Mouse (Mus musculus): ENCODE results near the gene Nudt7. TPM values are rescaled to one million over a fixed set of nuclear protein-coding genes. Genes with fewer than 3 reads are reported as not detected.

Nudt7 gene
- polyA plus RNA-seq, 1 experiment from 2014 or later = 13.6 TPM

DNA sequence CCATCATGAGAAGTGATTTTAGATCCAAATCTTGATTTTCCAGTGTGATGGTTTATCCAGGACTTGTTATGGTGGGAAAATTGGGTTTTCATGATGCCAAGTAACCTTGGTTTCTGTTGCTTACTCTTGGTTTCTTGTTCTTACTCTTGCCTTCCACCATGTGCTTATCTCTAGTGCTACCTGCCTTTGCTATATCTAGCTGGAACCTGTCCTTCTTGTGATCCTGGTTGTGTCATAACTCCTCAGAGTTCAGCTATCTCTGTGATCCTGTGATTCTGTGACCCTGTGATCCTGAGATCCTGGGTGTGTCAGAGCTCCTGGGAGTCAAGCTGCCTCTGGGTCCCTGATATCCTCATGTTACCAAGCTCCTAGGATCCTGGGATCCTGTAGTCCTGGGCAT is 8.8 kb downstream of the Nudt7 start:
- no peak for DNase-seq
- no peaks in the 10 kb centered on the region for H3K9me3 ChIP-seq (ENCODE audit: low read depth, low read length)
- no peaks in the 10 kb centered on the region for H3K36me3 ChIP-seq (ENCODE audit: insufficient read depth)
- H3K27me3 ChIP-seq (ENCODE audit: insufficient read depth, low read length) = no peaks in the 10 kb centered on the region
- no peak overlapping the region for H3K4me2 ChIP-seq
- no peak overlapping the region for H3K27ac ChIP-seq (ENCODE audit: low read depth)
- TF ChIP-seq CTCF (IDR thresholded peaks at IDR 0.05; ENCODE audit: low read depth) = no peak
- no peak for ATAC-seq (ENCODE audit: insufficient read depth)
- no peaks in the 10 kb centered on the region for H3K4me1 ChIP-seq (ENCODE audit: insufficient read depth)
- H3K9ac ChIP-seq = no peak overlapping the region
- H3K4me3 ChIP-seq (ENCODE audit: low read depth, low read length) = no peak overlapping the region

DNA sequence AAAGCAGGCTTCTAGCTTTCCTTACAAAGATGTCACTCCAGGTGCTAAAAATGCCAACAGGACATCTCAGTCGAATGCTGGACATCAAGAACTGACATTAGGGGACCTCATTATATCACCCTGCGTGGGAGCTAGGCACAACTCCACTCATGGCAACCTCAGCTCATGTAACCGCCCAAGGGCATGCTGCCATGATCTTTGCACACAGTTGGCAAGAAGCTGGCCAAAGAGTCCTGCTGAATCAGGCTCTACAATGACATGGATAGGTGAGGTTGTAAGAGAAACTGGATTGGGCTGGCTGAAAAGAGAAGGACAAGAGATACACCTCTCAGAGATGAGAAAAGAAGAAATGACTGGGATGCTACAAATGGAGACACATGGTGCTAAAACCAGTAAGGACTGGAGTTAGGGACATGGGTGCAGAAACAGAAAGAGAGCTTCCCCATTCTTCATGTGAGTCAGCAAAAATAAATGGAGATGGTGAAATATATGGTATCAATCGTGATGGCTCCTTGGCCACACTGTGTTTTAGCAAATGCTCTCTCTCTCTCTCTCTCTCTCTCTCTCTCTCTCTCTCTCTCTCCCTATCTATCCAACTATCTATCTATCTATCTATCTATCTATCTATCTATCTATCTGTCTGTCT is 10.4 kb downstream of the Nudt7 start:
- Histone ChIP-seq H3K27ac (ENCODE audit: low read depth) (no peak overlapping the region), H3K4me2 (no peak overlapping the region), H3K36me3 (ENCODE audit: insufficient read depth) (no peaks in the 10 kb centered on the region), H3K4me3 (ENCODE audit: low read depth, low read length) (no peak overlapping the region), H3K4me1 (ENCODE audit: insufficient read depth) (no peaks in the 10 kb centered on the region), H3K9me3 (ENCODE audit: low read depth, low read length) (no peaks in the 10 kb centered on the region), H3K9ac (no peak overlapping the region), H3K27me3 (ENCODE audit: insufficient read depth, low read length) (no peaks in the 10 kb centered on the region)
- 82% methylated on average over 4 of the region's 4 CpGs for WGBS
- DNase-seq = no peak
- TF ChIP-seq CTCF (IDR thresholded peaks at IDR 0.05; ENCODE audit: low read depth) = no peak
- ATAC-seq (ENCODE audit: insufficient read depth) = no peak

DNA sequence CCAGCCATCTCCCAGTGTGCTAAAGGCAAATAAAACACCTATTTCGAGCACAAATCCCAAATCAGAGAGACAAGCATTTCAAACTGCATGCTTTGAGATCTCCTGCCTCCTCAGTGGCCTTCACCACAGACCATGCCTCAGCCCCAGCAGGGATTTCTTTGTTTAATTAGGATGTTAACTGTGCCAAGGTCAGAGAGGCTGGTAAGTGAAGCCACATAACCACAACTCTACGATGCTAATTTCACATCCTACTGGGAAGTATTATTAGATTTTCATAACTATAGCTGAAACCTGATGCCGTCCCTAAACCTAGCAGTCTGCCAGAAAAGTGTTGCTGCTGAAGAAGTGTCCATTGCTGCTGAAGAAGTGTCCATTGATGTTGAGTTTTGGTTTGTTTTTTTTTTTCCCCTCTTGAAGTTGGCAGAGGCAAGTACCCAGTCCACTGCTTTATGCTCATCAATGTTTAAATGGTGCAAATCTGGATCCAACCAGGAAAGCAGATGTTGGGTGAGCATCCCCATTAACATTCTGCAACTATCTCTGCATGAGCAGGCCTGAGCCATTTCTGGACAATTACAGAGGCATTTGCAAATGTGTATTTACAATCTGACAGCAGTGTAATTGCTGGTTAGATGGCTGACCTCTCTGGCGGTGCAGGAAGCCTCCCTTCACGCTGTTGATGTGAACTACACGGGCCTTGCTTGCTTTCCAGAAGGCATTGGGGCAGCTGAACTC is 20.1 kb downstream of the Nudt7 start:
- TF ChIP-seq CTCF (IDR thresholded peaks at IDR 0.05; ENCODE audit: low read depth) = no peak
- H3K27ac ChIP-seq (ENCODE audit: low read depth) = no peak overlapping the region
- 68% methylated on average over 6 of the region's 6 CpGs for WGBS
- no peak overlapping the region for H3K4me3 ChIP-seq (ENCODE audit: low read depth, low read length)
- no peak overlapping the region for H3K4me2 ChIP-seq
- ATAC-seq (ENCODE audit: insufficient read depth) (no peak), DNase-seq (no peak)
- no peaks in the 10 kb centered on the region for H3K9me3 ChIP-seq (ENCODE audit: low read depth, low read length)
- no peak overlapping the region for H3K9ac ChIP-seq
- no peaks in the 10 kb centered on the region for H3K36me3 ChIP-seq (ENCODE audit: insufficient read depth)
- H3K27me3 ChIP-seq (ENCODE audit: insufficient read depth, low read length) = no peaks in the 10 kb centered on the region
- H3K4me1 ChIP-seq (ENCODE audit: insufficient read depth) = no peaks in the 10 kb centered on the region

DNA sequence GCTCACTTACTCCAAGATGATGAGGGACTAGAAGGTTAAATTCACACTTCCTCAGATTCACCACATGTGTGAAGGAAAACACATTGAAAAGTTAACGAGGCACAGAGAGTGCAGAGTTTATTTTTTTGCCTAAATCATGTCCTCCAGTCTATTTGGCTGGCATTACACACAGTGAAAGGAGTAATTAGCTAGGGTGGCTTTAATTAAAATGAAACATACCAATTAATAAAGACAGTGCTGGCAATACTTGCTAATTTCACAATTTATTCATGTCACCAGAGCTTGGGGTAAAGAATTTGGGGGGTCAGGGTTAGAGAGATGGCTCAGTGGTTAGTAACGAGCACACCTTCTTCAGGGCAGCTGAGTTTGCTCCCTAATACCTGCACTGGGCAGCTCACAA is 25.2 kb downstream of the Nudt7 start:
- Histone ChIP-seq H3K4me2 (no peak overlapping the region), H3K4me1 (ENCODE audit: insufficient read depth) (no peaks in the 10 kb centered on the region), H3K9me3 (ENCODE audit: low read depth, low read length) (no peaks in the 10 kb centered on the region), H3K27ac (ENCODE audit: low read depth) (no peak overlapping the region), H3K9ac (no peak overlapping the region), H3K36me3 (ENCODE audit: insufficient read depth) (no peaks in the 10 kb centered on the region), H3K4me3 (ENCODE audit: low read depth, low read length) (no peak overlapping the region), H3K27me3 (ENCODE audit: insufficient read depth, low read length) (no peaks in the 10 kb centered on the region)
- ATAC-seq (ENCODE audit: insufficient read depth) (no peak), DNase-seq (no peak)
- 64% methylated on average over 2 of the region's 2 CpGs for WGBS
- no peak for TF ChIP-seq CTCF (IDR thresholded peaks at IDR 0.05; ENCODE audit: low read depth)

DNA sequence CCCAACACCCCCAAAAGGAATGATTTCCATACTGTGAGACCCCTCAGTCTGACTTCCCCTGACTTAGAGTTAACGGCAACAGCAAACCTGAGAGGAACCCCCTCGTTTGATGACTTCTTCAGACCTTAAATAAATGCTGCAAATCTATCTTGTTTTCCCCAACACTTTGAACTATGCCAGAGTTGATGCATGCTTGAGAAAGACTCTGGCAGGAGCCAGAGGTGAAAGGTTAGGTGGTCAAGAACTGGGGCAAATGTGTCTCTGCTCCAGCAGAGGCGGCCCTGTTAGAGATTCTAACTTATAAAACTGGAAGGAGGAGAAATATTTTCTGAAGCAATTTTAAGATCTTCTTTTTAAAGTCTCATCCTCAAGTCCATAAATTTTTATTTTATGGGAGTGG is 26.3 kb downstream of the Nudt7 start:
- H3K4me3 ChIP-seq (ENCODE audit: low read depth, low read length) = no peak overlapping the region
- H3K4me1 ChIP-seq (ENCODE audit: insufficient read depth) = no peaks in the 10 kb centered on the region
- no peak for TF ChIP-seq CTCF (IDR thresholded peaks at IDR 0.05; ENCODE audit: low read depth)
- no peak overlapping the region for H3K4me2 ChIP-seq
- no peak overlapping the region for H3K9ac ChIP-seq
- H3K9me3 ChIP-seq (ENCODE audit: low read depth, low read length) = no peaks in the 10 kb centered on the region
- ATAC-seq (ENCODE audit: insufficient read depth) = no peak
- H3K27ac ChIP-seq (ENCODE audit: low read depth) = no peak overlapping the region
- H3K36me3 ChIP-seq (ENCODE audit: insufficient read depth) = no peaks in the 10 kb centered on the region
- WGBS = 67% methylated on average over 3 of the region's 3 CpGs
- no peaks in the 10 kb centered on the region for H3K27me3 ChIP-seq (ENCODE audit: insufficient read depth, low read length)
- DNase-seq = no peak

GRCm38 (mm10) chr8:114163871-114164270 is 30.5 kb downstream of the Nudt7 start:
- Histone ChIP-seq H3K4me2 (no peak overlapping the region), H3K27ac (ENCODE audit: low read depth) (no peak overlapping the region), H3K4me3 (ENCODE audit: low read depth, low read length) (no peak overlapping the region), H3K4me1 (ENCODE audit: insufficient read depth) (no peaks in the 10 kb centered on the region), H3K9me3 (ENCODE audit: low read depth, low read length) (no peaks in the 10 kb centered on the region), H3K36me3 (ENCODE audit: insufficient read depth) (no peaks in the 10 kb centered on the region), H3K9ac (no peak overlapping the region), H3K27me3 (ENCODE audit: insufficient read depth, low read length) (no peaks in the 10 kb centered on the region)
- no peak for DNase-seq
- no peak for ATAC-seq (ENCODE audit: insufficient read depth)
- TF ChIP-seq CTCF (IDR thresholded peaks at IDR 0.05; ENCODE audit: low read depth) = no peak
- 74% methylated on average over 3 of the region's 3 CpGs for WGBS

DNA sequence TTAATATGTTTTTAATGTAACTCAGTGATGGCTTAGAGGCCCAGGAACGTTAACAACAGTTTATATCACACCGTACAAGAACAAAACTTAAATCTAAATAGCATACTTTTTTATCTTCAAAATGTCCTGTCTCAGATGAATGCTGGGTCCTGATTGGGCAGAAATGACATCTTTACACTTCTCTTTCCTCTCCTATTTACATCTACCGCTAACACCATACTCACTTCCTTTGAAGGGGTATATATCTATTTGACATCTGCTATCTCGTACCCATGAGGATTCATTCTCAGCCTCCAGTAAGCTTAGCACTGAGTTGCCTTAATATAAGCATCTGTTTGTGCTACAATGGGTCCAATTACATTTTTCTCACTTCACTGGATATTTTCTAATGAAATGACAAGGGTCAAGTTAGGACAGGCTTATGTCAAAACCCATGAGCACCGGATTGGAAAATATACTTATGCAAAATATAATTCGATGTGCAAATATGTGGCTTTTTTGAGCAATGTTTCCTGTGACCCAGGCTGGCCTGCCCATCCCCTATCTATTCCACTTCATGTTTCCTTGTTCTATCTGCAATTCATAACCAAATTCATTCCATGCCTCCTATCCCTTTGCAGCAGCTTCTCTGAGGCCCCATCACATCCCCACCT is 31.2 kb downstream of the Nudt7 start:
- no peak for TF ChIP-seq CTCF (IDR thresholded peaks at IDR 0.05; ENCODE audit: low read depth)
- Histone ChIP-seq H3K36me3 (ENCODE audit: insufficient read depth) (no peaks in the 10 kb centered on the region), H3K4me2 (no peak overlapping the region), H3K4me3 (ENCODE audit: low read depth, low read length) (no peak overlapping the region), H3K4me1 (ENCODE audit: insufficient read depth) (no peaks in the 10 kb centered on the region), H3K27me3 (ENCODE audit: insufficient read depth, low read length) (no peaks in the 10 kb centered on the region), H3K9ac (no peak overlapping the region), H3K9me3 (ENCODE audit: low read depth, low read length) (no peaks in the 10 kb centered on the region), H3K27ac (ENCODE audit: low read depth) (no peak overlapping the region)
- DNase-seq = no peak
- no peak for ATAC-seq (ENCODE audit: insufficient read depth)
- 64% methylated on average over 6 of the region's 6 CpGs for WGBS

All from lung, embryonic 14.5 days (tissue).